Mouse (Mus musculus) NIH3T3 (cell line): ENCODE measurements around the gene Ap3b1.
"Not testable (repeated sequence)": the region's sequence is repeated elsewhere in the genome, so short reads cannot be mapped to it uniquely, and the experiment has no call there.

Source experiments
- DNase-seq: peaks from one replicate; pipeline ENCODE4 v3.0.0-alpha.2; 2012; ENCODE audit warnings: low read depth

Gene Ap3b1

DNA sequence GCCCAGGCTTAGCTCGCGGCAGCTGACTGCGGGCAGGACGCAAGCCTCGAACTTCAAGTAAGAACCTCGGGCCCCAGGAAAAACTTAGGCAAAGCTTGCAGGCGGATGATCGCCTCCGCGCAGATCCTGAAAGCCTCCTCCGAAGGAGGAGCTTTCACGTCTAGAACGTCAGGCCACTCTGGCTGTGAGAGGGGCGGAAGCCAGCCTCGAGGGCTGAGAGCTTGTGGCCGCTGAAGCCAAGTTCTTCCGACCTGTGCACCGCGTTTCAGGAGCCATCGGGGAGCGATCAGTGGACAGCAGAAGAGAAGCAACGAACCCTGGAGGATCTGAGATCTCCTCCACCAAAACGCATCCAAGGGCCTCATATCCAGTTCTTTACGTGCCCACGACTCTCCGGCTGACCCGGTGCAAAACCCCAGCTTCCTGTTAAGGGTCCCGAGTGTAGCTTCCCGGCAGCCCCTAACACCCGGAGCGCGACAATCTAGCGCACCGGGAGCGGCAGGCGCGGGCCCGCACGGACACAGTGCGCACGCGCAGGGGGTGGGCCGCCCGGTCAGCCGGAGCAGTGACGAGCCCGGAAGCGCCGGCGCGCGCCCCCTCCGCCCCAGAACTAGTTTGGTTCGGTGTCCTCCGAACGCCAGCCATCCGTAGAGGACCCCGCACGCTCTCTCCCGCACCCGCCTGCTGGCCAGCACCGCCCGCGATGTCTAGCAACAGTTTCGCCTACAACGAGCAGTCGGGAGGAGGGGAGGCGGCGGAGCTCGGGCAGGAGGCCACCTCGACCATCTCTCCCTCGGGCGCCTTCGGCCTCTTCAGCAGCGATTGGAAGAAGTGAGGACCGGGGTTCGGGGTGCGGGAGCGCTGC is at the start of gene Ap3b1:
Ap3b1 (plus strand) TSS at position 560 of the 865 bp plus-strand sequence.
- peak; percentile 91 for DNase-seq

DNA sequence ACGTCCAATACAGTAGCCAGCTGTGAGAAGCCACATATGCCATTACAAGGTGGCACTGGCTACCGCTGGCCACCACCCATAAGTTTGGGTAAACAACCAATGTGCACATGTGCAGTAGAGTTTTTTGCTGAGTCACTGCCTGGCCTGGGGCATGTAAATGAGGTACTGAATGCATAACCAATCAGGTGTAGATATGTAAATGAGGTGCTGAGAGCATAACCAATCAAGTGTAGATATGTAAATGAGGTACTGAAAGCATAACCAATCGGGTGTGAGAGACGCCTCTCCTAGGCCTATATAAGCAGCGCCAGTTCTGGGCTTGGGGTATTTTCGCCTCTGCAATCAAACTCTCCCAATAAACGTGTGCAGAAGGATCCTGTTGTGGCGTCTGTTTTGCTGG is 45.9 kb upstream of the Ap3b1 start:
- DNase-seq: not testable (repeated sequence)

DNA sequence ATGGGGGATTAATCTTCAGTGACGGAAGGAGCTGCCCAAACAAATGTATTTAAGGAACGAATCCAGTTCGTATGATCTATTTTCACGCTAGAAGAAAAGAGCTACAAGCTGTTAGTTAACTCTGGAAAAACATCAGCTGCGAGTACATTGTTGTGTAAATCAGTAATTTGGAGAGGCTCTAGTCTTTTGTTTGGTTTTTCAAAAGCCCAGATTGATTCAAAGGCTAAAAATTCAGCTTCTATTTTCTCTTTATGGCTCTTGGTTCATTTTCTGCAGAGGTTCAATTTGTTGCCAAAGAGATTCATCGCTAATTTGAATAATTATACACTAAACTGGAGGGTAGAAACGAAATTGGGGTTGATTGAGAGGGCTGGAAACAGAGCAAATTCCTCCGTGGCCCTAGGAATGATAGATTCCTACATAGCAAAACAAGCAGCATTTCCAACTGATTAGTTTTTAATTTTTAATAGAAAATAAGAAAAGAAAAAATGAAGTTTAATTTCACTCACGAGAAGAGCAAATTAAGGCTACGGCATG is 41.7 kb upstream of the Ap3b1 start:
- no peak for DNase-seq

DNA sequence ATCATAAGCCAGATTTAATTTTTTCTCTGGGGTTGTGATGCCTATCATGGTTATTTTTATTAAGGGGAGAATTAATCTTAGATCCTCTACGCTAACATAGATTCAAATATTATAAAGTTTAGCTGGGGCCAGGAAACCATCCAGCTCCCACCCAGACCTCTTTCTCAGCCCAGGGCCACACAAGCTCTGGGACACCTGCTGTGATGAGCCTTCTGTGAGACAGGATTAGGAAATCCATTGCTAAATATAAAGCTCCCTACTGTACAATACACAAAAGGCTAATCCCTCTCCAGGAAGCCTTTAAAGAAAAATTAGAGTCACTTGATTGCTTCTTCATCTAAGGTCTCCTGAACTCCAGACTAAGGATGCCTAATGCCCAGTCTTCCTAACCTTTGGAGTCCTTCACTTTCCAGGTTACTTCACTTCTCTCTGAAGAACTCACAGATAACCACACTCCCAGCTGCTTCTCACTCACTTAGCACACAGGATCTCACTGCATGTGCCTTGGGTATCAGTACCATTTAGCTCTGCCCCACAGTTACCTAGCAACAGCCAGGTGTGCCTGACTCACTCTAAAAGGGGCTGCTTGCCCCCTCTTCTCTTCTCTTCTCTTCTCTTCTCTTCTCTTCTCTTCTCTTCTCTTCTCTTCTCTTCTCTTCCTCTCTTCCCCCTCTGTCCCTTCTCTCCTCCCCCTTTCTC is 37.5 kb upstream of the Ap3b1 start:
- DNase-seq: no peak

DNA sequence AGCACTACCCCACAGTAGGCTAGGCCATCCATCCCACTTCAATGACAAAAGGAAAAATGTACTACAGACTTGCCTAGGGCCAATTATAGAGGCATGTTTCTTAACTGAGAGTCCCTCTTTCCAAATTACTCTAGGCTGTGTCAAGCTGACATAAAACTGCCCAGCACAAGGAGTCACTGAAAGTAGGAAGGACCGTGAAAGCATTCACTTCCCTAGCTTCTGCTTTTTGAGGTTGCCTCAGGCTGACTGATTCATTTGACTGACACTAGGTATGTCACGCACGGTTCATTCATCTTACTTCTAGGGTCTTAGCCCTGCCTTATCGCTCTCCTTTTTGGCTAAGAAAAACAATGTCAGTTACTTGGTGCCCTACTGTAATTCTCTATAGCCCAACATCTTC is 36.3 kb upstream of the Ap3b1 start:
- no peak for DNase-seq

DNA sequence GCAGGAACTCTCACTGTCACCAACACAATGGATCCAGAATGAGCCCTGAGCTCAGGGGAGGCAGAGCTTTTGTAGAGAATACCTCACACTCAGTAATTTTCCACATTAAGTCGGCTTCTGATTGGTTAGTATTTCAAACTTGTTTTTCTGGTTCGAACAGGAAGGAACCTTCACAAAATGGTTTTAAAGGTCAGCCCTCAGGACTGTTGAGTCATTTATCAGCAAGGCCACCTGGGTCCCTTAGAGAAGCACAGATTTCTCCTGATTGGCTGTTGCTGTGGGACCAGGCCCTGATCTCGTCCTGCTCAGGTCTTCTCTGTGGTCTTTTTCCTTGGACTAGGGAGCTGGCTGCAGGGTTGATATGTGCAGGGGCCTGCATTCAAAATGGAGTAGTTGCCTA is 30.7 kb upstream of the Ap3b1 start:
- DNase-seq: no peak

DNA sequence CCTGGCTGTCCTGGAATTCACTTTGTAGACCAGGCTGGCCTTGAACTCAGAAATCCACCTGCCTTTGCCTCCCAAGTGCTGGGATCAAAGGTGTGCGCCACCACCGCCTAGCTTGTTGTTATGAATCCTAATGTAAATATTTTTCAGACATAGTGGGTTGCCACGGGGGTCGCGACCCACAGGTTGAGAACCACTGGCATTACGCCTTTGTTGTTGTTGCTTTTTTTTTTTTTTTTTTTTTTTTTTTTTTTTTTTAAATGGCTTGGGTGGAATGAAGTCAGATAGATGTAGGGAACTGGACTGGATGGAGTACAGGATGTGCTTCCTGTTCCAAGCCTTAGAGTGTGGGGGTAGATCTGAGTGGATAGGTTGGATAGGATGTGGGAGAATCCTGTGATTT is 29.8 kb upstream of the Ap3b1 start:
- DNase-seq: not testable (repeated sequence)

DNA sequence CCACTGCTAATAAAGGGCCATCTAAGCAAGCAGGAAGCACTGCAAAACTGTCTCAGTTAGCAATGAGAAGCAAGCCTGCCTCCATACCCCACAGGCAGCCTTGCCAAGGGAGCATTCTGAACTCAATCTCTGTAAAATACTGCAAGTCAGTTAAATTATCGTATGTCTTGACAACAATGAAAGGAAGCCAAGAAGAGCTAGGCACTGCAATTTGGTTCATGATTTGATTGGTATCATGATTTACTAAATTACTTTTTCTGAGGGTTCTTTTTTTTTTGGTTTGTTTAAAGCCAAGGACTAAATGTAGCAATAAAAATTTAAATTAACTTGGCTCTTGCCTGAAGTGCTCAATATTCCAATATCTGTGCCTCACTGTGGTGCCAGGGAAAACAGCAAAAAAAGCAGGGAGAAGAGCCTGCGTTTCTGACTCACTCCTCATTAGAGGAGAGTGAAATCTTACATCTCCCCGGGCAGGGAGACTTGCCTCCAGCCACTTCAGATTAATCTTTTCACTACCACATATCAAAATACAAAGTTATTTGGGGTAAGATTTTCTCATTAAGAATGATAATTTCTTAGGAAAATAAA is 28.3 kb upstream of the Ap3b1 start:
- no peak for DNase-seq

DNA sequence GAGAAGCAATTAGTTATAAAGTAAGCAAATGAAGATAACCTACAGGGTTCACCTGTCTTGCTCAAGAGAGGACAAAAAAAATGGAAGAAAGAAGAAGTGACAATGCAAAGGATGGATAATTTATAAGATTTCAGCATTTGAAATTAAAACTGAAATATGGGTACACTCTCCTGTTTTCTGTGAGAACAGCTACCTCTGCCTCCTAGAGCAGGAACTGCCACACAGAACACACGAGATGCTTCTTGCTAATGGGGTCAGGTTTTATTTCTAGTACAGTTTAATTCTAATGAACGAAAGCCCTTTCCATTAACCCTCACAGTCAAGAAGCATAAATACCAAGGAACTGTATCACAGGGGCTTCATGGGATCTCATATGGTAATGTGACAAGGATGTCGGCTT is 20.4 kb upstream of the Ap3b1 start:
- DNase-seq: peak; percentile 23

DNA sequence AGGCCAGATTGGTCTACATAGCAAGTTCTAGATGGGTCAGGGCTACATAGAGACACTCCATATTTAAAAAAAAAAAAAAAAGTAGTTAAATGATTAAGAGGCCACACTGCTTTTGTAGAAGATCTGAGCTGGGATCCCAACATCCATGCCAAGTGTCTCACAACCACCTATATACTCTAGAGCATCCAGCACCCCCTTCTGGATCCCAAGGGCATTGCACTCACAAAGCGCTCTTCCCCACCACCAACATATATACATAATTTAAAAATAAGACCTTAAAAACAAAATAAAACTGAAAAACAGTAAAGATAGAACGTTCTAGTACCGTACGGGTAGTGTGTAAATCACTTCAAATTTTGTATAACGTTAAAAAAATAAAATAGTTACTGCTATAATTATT is 15.6 kb upstream of the Ap3b1 start:
- DNase-seq: peak; percentile 24

DNA sequence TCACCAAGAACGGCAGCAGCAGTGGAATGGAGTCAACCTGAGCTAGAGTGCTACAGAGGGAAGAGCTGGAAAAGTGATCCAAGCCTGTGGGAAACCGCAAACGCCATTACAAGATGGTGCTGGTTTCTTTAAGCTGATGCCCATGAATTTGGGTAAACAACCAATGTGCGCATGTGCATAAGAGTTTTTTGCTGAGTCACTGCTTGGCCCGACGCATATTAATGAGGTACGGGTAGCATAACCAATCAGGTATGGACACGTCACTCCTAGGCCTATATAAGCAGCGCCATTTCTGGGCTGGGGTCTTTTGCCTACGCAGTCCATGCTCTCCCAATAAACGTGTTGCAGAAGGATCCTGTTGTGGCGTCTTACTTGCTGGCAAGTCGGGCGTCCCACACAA is 14.2 kb upstream of the Ap3b1 start:
- DNase-seq: not testable (repeated sequence)

DNA sequence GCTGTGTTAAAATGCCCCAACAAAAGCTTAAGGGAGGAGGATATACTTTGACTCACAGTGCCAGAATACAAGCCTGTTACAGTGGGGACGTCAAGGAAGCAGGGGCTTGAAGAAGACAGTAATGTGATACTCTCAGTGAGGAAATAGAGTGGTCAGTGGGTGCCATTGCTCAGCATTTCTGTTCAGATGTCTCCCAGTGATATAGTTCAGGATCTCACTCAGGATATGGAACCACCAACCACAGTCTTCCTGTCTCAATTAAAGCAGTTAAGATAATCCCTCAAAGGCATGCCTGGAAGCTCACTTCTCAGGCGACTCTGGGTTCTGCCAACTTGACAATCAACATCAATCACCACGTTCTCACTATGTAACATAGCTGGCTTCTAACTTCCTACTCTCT is 4.2 kb upstream of the Ap3b1 start:
- no peak for DNase-seq

DNA sequence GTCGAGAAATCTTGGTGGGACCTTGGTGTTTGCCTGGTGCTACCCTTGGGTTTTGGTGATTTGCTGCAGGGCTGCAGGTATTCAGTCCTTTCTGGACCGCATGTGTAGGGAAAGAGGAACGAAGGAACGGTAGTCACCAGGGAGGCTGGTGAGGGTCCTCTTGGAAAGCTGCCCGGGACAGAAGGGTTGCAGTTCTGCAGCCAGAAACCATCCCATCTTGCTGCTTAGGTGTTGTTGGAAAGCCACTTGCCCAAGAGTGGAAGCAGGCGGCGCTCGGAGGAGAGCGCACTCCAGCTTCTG is 709 bp upstream of the Ap3b1 start:
- DNase-seq: no peak

DNA sequence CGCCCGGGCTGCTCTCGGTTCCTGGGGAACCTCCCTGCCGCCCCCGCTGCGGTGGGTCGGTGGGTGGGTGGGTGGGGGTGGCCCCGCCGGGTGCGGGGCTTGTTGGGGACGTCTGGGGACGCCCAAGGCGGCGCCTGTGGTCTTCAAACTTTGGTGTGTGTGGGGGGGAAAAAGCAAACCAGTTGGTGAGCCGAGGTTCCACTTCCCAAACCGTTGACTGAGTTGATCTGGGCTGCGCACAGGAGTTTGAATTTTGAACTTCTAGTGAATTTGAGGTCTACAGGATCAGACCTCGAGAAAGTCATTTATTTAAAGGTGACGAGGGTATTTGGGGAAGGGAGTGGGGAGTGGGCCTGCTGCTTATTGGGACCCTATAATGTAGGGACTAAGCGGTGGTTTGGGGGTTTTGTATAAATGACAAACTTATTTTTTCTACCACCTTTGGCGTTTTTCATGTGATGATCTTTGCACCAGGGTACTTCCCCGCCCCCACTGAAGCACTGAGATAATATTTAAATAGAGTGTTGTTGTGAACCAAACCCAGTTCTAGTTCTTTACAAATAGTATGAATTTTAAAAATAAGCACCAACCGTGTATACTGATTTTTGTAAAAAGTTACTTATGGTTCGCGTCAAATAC is 641 bp downstream of the Ap3b1 start:
- DNase-seq: no peak

DNA sequence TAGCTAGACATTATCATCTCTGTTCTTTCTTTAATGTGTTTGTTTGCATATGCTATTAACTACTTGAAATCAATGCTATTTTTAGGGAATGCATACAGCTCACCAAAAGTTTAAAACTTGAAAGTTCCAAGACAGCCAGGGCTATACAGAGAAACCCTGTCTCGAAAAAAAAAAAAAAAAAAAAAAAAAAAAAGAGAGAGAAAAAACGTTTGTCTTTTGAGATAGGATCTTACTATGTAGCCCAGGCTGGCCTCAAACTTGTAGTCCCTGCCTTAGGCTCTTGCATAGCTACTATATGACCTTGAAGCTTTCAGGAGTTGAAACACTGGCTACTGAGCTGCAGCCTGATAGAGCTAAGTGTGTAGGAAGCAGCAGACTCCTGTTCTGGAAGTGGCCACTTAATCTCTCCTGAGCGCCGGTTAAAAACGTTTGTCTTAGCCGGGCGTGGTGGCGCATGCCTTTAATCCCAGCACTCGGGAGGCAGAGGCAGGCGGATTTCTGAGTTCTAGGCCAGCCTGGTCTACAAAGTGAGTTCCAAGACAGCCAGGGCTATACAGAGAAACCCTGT is 2.3 kb downstream of the Ap3b1 start:
- not testable (repeated sequence) for DNase-seq

DNA sequence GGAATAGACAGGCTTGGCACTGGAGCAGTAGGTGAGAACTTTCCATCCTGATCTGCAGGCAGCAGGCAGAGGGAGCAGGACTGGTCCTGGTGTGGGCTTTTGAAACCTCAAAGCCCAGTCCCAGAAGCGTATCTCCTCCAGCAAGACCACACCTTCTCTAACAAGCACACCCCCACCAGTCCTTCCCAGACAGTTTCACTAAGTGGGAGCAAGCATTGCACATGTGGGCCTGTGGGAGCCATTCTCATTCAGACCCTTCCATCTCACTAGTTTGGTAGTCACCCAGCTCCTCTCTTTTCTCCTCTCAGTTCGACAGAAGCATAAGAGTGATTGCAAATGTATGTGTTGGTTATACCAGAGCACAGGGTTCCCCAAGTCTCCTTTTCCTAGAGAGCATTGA is 5.6 kb downstream of the Ap3b1 start:
- DNase-seq: no peak

DNA sequence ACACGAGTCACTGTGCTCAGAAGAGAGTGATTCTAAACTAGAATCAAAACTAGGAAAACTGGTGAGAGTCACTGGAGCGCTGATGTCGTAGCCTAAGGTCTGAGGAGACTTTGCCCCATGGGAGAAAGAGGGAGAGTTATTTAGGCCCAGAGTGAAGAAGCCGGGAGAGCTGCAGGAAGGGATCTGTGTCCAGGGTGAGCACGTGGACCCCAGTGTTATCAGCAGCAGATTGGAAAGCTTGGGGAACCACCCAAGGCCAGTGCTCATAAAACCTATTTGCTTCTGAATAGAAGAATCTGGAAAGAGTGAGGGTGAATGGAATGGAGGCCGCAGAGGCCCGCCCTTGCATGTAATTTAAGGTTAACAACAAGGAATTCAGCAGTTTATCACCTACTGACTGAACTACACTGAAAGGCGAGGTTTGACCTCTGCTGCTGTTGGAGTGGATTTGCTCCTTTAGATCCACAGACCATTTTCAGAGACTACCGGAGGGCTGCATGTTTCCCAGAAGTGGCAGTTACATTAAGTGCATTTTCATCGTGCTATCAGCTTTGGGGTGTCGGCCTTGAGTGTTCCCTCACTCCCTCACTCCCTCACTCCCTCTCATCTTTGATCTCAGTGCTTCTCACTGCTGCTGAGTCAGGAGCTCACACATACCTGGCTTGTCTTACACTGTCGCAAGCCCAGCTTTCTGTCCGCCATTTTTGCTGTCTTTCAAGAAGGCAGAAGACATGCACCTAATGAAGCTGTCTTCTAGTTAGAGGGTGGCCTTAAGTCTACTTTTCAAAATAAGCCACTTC is 6.5 kb downstream of the Ap3b1 start:
- no peak for DNase-seq

DNA sequence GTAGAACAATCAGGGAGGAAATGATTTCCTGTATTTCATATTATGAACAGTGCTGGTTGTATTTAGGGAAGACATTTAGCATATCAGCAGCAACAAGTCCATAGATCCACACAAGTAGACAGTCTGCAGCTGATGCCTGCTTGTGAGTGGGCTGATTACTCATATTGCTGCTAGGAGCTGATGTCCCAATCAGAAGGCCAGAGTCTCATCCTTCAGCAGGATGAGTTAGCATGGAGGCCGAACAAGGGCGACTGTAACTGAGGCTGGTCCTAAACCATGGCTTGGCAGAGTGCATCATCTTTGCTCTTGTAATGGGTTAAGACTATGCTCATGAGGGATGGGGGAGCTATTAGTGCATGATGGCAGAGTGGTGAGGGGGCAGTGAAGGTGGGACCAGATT is 9.1 kb downstream of the Ap3b1 start:
- peak; percentile 19 for DNase-seq

DNA sequence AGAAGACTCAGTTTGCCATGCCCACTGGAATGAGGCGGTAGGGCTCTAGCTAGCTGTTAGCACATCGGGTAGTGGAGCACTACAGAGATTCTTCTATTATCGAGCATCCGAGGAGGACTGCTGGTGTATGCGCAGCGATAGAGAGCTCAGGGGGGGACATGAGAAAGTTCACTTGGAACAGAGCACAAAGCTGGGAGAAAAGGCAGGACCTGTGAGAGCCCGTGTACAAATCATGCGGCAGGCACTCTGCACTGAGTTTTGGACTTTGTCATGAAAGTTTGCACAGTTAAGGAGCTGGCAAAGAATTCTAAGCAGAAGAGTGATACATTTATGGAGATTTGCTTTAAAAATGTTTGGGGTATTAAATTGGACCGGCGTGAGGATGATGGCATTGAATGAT is 11.8 kb downstream of the Ap3b1 start:
- no peak for DNase-seq

DNA sequence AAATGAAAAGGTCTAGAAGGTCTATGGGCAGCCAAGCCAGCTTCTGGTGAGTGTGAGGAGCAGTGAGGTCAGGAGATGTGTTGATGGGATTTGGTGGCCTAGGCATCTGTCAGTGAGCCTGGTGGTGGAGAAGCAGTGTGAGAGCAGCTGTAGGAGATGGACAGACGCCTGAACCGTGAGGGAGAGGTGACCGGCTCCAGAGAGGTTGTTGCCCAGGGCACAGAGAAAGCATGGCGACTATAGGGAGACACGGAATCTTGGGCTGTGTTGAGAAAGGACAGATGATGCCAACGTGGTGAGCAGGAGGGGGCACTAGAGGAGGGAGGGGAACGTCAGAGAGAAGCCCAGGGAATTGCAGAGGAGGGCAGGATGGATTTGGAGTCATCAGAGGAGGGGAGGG is 13.3 kb downstream of the Ap3b1 start:
- no peak for DNase-seq

DNA sequence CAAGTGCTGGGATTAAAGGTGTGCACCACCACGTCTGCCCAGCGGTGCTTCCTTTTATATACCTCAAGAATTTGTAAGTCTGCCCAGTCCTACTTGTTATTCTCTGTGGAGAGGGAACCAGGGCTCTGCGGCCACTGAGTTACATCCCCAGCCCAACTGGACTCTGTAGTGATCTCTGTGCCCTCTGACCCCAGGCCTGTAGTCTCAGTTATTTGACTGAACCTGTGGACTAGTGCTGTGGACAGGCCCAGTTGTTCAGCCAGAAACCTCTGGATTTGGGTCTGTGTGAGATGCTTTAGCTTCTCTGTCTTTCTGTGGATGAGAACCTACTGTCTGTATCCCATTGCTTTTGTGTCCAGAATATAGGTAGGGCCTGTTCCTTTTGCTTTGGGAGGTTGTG is 15.4 kb downstream of the Ap3b1 start:
- no peak for DNase-seq
